Mouse (Mus musculus) natural killer cell, adult 2 months (primary cell): ENCODE results near the gene Hmcn1.

Experiments
- DNase-seq, 2 experiments: peaks; one replicate each; pipeline ENCODE4 v3.0.0; 2022; ENCODE audit warnings: low spot score in 2 of 2

Hmcn1 gene

GRCm38 (mm10) chr1:150645314-150645713, 347.9 kb downstream of the Hmcn1 start:
- DNase-seq: no peak

GRCm38 (mm10) chr1:150639522-150639921, 353.7 kb downstream of the Hmcn1 start:
- no peak for DNase-seq

- no peak for DNase-seq
These were observed 360.7 kb downstream of the Hmcn1 start for GRCm38 (mm10) chr1:150632506-150632905.

GRCm38 (mm10) chr1:150631856-150632171, 361.4 kb downstream of the Hmcn1 start:
- no peak for DNase-seq

GRCm38 (mm10) chr1:150631035-150631855, 362.0 kb downstream of the Hmcn1 start:
- no peak for DNase-seq

GRCm38 (mm10) chr1:150623226-150623625, 370.0 kb downstream of the Hmcn1 start:
- no peak for DNase-seq

- DNase-seq: no peak
These were observed 382.7 kb downstream of the Hmcn1 start for GRCm38 (mm10) chr1:150610539-150610938.

GRCm38 (mm10) chr1:150606173-150606572, 387.1 kb downstream of the Hmcn1 start:
- DNase-seq: no peak

GRCm38 (mm10) chr1:150593614-150594013, 399.6 kb downstream of the Hmcn1 start:
- DNase-seq: no peak

GRCm38 (mm10) chr1:150591253-150591652, 402.0 kb downstream of the Hmcn1 start:
- DNase-seq: no peak

- no peak for DNase-seq
These were observed 405.8 kb downstream of the Hmcn1 start for GRCm38 (mm10) chr1:150587410-150587809.

- DNase-seq: no peak
These were observed 408.8 kb downstream of the Hmcn1 start for GRCm38 (mm10) chr1:150584477-150584876.

GRCm38 (mm10) chr1:150583734-150584133, 409.5 kb downstream of the Hmcn1 start:
- no peak for DNase-seq

GRCm38 (mm10) chr1:150580561-150580960, 412.7 kb downstream of the Hmcn1 start:
- DNase-seq: no peak

- DNase-seq: no peak
These were observed 419.8 kb downstream of the Hmcn1 start for GRCm38 (mm10) chr1:150573407-150573806.

- no peak for DNase-seq
These were observed 422.6 kb downstream of the Hmcn1 start for GRCm38 (mm10) chr1:150570562-150571156.

GRCm38 (mm10) chr1:150569820-150570543, 423.3 kb downstream of the Hmcn1 start:
- no peak for DNase-seq

- no peak for DNase-seq
These were observed 426.9 kb downstream of the Hmcn1 start for GRCm38 (mm10) chr1:150566287-150566686.

GRCm38 (mm10) chr1:150556621-150557020, 436.6 kb downstream of the Hmcn1 start:
- DNase-seq: no peak

- no peak for DNase-seq
These were observed 441.8 kb downstream of the Hmcn1 start for GRCm38 (mm10) chr1:150551390-150551789.

- DNase-seq: no peak
These were observed 446.8 kb downstream of the Hmcn1 start for GRCm38 (mm10) chr1:150546463-150546862.

GRCm38 (mm10) chr1:150540267-150540666, 453.0 kb downstream of the Hmcn1 start:
- no peak for DNase-seq
